ENCODE assay signal across 29 mouse cellular contexts in the genomic region with DNA sequence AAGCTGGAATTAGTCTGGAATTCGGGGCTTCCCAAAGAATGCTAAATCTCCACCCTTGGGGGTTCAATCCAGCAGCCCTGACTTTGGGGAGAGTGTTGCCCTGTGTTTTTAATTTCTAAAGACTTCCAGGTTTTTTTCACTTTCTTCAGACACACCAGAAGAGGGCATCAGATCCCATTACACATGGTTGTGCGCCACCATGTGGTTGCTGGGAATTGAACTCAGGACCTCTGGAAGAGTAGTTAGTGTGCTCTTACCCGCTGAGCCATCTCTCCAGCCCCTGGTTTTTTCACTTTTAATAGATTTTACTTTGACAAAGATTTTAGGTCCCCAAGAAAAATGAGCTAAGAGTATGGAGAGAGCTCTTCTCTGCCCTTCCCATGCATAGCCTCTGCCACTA. TPM values are rescaled to one million over a fixed set of nuclear protein-coding genes. Genes with fewer than 3 reads are reported as not detected.
DNase-seq lines count a peak whose midpoint lies in the region; ATAC-seq and TF ChIP-seq lines count a peak whose summit lies in the region.
"Had no signal": no experiment of that assay in that cellular context is flagged by ENCODE, and none has a peak within 500 bp of the region (broad histone marks: within the 10 kb centered on the region; RNA-seq: fewer than 3 reads in every experiment).

No protein-coding gene starts in this region.

- peaks cover 6% of the 10 kb centered on the region for H3K36me3 ChIP-seq in heart, adult 2 months (ENCODE audit: control insufficient read depth, insufficient read depth, low read length)
- H3K36me3 ChIP-seq in kidney, postnatal 0 days (ENCODE audit: insufficient read depth, low read length): no peaks in the 10 kb centered on the region
- no peaks in the 10 kb centered on the region for H3K36me3 ChIP-seq in lung, postnatal 0 days (ENCODE audit: insufficient read depth, low read length)
- H3K36me3 ChIP-seq in stomach, postnatal 0 days (ENCODE audit: control insufficient read depth, insufficient read depth, low read length): no peaks in the 10 kb centered on the region
- H3K36me3 ChIP-seq: embryonic facial prominence, embryonic 12.5 days; G1E; hindbrain, embryonic 15.5 days; kidney, embryonic 15.5 days; midbrain, embryonic 15.5 days; stomach, embryonic 15.5 days had no signal

- peak; percentile 45 for TF ChIP-seq CTCF in heart, adult 2 months (IDR thresholded peaks at IDR 0.05)
- TF ChIP-seq CTCF in kidney, postnatal 0 days (IDR thresholded peaks at IDR 0.05; ENCODE audit: low read depth): peak; percentile 38
- TF ChIP-seq CTCF in lung, postnatal 0 days (IDR thresholded peaks at IDR 0.05): peak; percentile 38; the same call in 1 of the 2 replicates
- no peak for TF ChIP-seq CTCF in lung, adult 2 months (IDR thresholded peaks at IDR 0.05; ENCODE audit: insufficient read depth, low read length)
- peak; percentile 35 for TF ChIP-seq CTCF in stomach, postnatal 0 days (IDR thresholded peaks at IDR 0.05; ENCODE audit: low read depth)

- H3K79me2 ChIP-seq in heart, adult 2 months (replicated peaks; ENCODE audit: control insufficient read depth, insufficient read depth, low read length): no peaks in the 10 kb centered on the region

- H3K27me3 ChIP-seq in heart, adult 2 months (ENCODE audit: control insufficient read depth, insufficient read depth, low read length): no peaks in the 10 kb centered on the region
- H3K27me3 ChIP-seq in kidney, postnatal 0 days (ENCODE audit: insufficient read depth, low read length): no peaks in the 10 kb centered on the region
- H3K27me3 ChIP-seq in lung, postnatal 0 days (replicated peaks; ENCODE audit: insufficient read depth, low read length): no peaks in the 10 kb centered on the region
- no peaks in the 10 kb centered on the region for H3K27me3 ChIP-seq in stomach, postnatal 0 days (ENCODE audit: control insufficient read depth, insufficient read depth, low read length)
- H3K27me3 ChIP-seq: embryonic facial prominence, embryonic 12.5 days; hindbrain, embryonic 15.5 days; kidney, embryonic 15.5 days; midbrain, embryonic 15.5 days; Patski; stomach, embryonic 15.5 days had no signal

- no peak for DNase-seq in heart, adult 2 months
- no peak for DNase-seq in heart, postnatal 10 days
- no peak for DNase-seq in kidney, postnatal 0 days (ENCODE audit: low spot score)
- no peak for DNase-seq in kidney, adult 9 months
- DNase-seq in lung, postnatal 0 days (ENCODE audit: low spot score): no peak
- no peak for DNase-seq in lung, adult 2 months
- no peak for DNase-seq in stomach, postnatal 0 days (ENCODE audit: low spot score)
- DNase-seq in embryo, embryonic 10.5 days (ENCODE audit: low spot score): no peak
- DNase-seq: adrenal gland, postnatal 10 days; cerebellum, adult 8-10 months; cerebellum, postnatal 36 days; embryo, embryonic 11 days; gastrocnemius, postnatal 14 days; kidney, postnatal 36 days; layer of hippocampus, postnatal 36 days; liver; lung, adult 18-20 months; lung, postnatal 14 days; right cerebral cortex, postnatal 25 days; thymus, postnatal 25 days had no signal

- no peak overlapping the region for H3K9ac ChIP-seq in heart, adult 2 months (ENCODE audit: low read depth, low read length)
- H3K9ac ChIP-seq in kidney, postnatal 0 days (ENCODE audit: low read depth, low read length): no peak overlapping the region
- no peak overlapping the region for H3K9ac ChIP-seq in lung, postnatal 0 days (replicated peaks; ENCODE audit: low read depth)
- no peak overlapping the region for H3K9ac ChIP-seq in stomach, postnatal 0 days (ENCODE audit: low read length)
- H3K9ac ChIP-seq: embryonic facial prominence, embryonic 12.5 days; hindbrain, embryonic 15.5 days; kidney, embryonic 15.5 days; midbrain, embryonic 15.5 days; stomach, embryonic 15.5 days had no signal

- no peak for TF ChIP-seq EP300 in heart, adult 2 months (IDR thresholded peaks at IDR 0.05; ENCODE audit: insufficient read depth, low read depth, low read length)
- no peak for TF ChIP-seq EP300 in lung, postnatal 0 days (IDR thresholded peaks at IDR 0.05)
- no peak for TF ChIP-seq EP300 in stomach, postnatal 0 days (optimal IDR thresholded peaks at IDR 0.05)

- no peak for ATAC-seq in kidney, postnatal 0 days (replicated peaks; ENCODE audit: low FRiP score, low read depth)
- ATAC-seq in lung, postnatal 0 days: no peak
- no peak for ATAC-seq in stomach, postnatal 0 days (ENCODE audit: low FRiP score, low TSS enrichment)
- ATAC-seq: forebrain, embryonic 14.5 days; midbrain, embryonic 15.5 days; Patski had no signal

- intact Hi-C loops in heart, adult 2 months (cut with DNase I): no loop called here
- intact Hi-C loops in heart, postnatal 10 days (cut with DNase I): no loop called here

- no peak overlapping the region for H3K27ac ChIP-seq in heart, adult 2 months
- no peak overlapping the region for H3K27ac ChIP-seq in kidney, postnatal 0 days
- H3K27ac ChIP-seq in lung, postnatal 0 days (ENCODE audit: low read length): no peak overlapping the region
- no peak overlapping the region for H3K27ac ChIP-seq in stomach, postnatal 0 days (replicated peaks)
- H3K27ac ChIP-seq: embryonic facial prominence, embryonic 12.5 days; hindbrain, embryonic 15.5 days; kidney, embryonic 15.5 days; midbrain, embryonic 15.5 days; stomach, embryonic 15.5 days had no signal

- no peak overlapping the region for H3K4me3 ChIP-seq in heart, adult 2 months
- H3K4me3 ChIP-seq in kidney, postnatal 0 days (replicated peaks; ENCODE audit: low read depth, low read length): no peak overlapping the region
- H3K4me3 ChIP-seq in lung, postnatal 0 days (ENCODE audit: low read depth, low read length): no peak overlapping the region
- H3K4me3 ChIP-seq in lung, adult 2 months (replicated peaks; ENCODE audit: extremely low read depth, low read depth, low read length): no peak overlapping the region
- H3K4me3 ChIP-seq in stomach, postnatal 0 days (ENCODE audit: low read depth, low read length): no peak overlapping the region
- H3K4me3 ChIP-seq: embryonic facial prominence, embryonic 12.5 days; hindbrain, embryonic 15.5 days; kidney, embryonic 15.5 days; midbrain, embryonic 15.5 days; stomach, embryonic 15.5 days had no signal

- 91% methylated on average over 3 of the region's 3 CpGs for WGBS in heart, adult 2 months
- 84% methylated on average over 3 of the region's 3 CpGs for WGBS in kidney, postnatal 0 days
- 83% methylated on average over 3 of the region's 3 CpGs for WGBS in lung, postnatal 0 days
- WGBS in lung, adult 2 months: 92% methylated on average over 3 of the region's 3 CpGs
- 87% methylated on average over 3 of the region's 3 CpGs for WGBS in stomach, postnatal 0 days

- no peaks in the 10 kb centered on the region for H3K9me3 ChIP-seq in kidney, postnatal 0 days (replicated peaks; ENCODE audit: low read length)
- no peaks in the 10 kb centered on the region for H3K9me3 ChIP-seq in lung, postnatal 0 days (ENCODE audit: low read length)
- no peaks in the 10 kb centered on the region for H3K9me3 ChIP-seq in stomach, postnatal 0 days (ENCODE audit: control insufficient read depth, low read length)
- H3K9me3 ChIP-seq: embryonic facial prominence, embryonic 12.5 days; G1E; hindbrain, embryonic 15.5 days; kidney, embryonic 15.5 days; midbrain, embryonic 15.5 days; stomach, embryonic 15.5 days had no signal

- peaks cover 16% of the 10 kb centered on the region for H3K4me1 ChIP-seq in heart, adult 2 months (ENCODE audit: control insufficient read depth, insufficient read depth, low read length)
- H3K4me1 ChIP-seq in kidney, postnatal 0 days (replicated peaks; ENCODE audit: insufficient read depth, low read length): no peaks in the 10 kb centered on the region; the same call in 1 of the 2 replicates
- H3K4me1 ChIP-seq in lung, postnatal 0 days (ENCODE audit: insufficient read depth, low read depth, low read length): peaks cover 10% of the 10 kb centered on the region; the same call in 1 of the 2 replicates
- H3K4me1 ChIP-seq in lung, adult 2 months (ENCODE audit: control insufficient read depth, insufficient read depth, low read length): peaks cover 7% of the 10 kb centered on the region
- H3K4me1 ChIP-seq in stomach, postnatal 0 days (replicated peaks; ENCODE audit: control insufficient read depth, insufficient read depth): no peaks in the 10 kb centered on the region
- H3K4me1 ChIP-seq: hindbrain, embryonic 15.5 days; midbrain, embryonic 15.5 days had no signal

- H3K4me2 ChIP-seq in kidney, postnatal 0 days (ENCODE audit: low read length): no peak overlapping the region
- no peak overlapping the region for H3K4me2 ChIP-seq in lung, postnatal 0 days (replicated peaks; ENCODE audit: low read depth, low read length)
- H3K4me2 ChIP-seq in stomach, postnatal 0 days (replicated peaks; ENCODE audit: low read depth): no peak overlapping the region
- H3K4me2 ChIP-seq: embryonic facial prominence, embryonic 12.5 days; heart, embryonic 11.5 days; hindbrain, embryonic 15.5 days; kidney, embryonic 15.5 days; midbrain, embryonic 15.5 days; stomach, embryonic 15.5 days had no signal

- TF ChIP-seq POLR2A in heart, adult 2 months (IDR thresholded peaks at IDR 0.05; ENCODE audit: insufficient read depth, low read depth, low read length): no peak
- no peak for TF ChIP-seq POLR2A in lung, adult 2 months (IDR thresholded peaks at IDR 0.05; ENCODE audit: borderline replicate concordance, extremely low read depth, low read depth, low read length)

RNA-seq across cellular contexts. Expression of a gene that starts 43.6 kb away (rescaled TPM):
- total RNA-seq in heart, adult 2 months (2021): 10 to 100 TPM; 45.6 to 47.9 TPM
- polyA plus RNA-seq in heart, adult 2 months (2012; rRNA removed): 34.5 and 37.5 TPM in 2 replicates
- 10 to 100 TPM; 55.7 to 64.7 TPM for total RNA-seq in heart, postnatal 10 days (2021)
- polyA plus RNA-seq in kidney, postnatal 0 days (2015; fragmentation: Nextera tagmentation; extraction: Ambion mirVana): 36.5 and 41.4 TPM in 2 replicates
- 75.8 and 83.4 TPM in 2 replicates for polyA plus RNA-seq in lung, postnatal 0 days (2015; fragmentation: Nextera tagmentation; extraction: Ambion mirVana)
- polyA plus RNA-seq in lung, adult 2 months (2012; rRNA removed): 113 and 132 TPM in 2 replicates
- polyA plus RNA-seq in stomach, postnatal 0 days (2015; fragmentation: Nextera tagmentation; extraction: Ambion mirVana): 46.4 and 48.1 TPM in 2 replicates
